Mouse (Mus musculus): Measurements from ENCODE around the gene Btg3. TPM values are rescaled to one million over a fixed set of nuclear protein-coding genes. Genes with fewer than 3 reads are reported as not detected.

The Btg3 gene
- 2.8 and 3.5 TPM in 2 replicates for polyA plus RNA-seq (2012; rRNA removed)

GRCm38 (mm10) chr16:78376745-78377570 is at the start of gene Btg3:
Gene Btg3, minus strand, starts transcription at chr16:78377192.
- peak within 1 kb of the TSS; percentile 11; the same call in 1 of the 2 replicates for H3K27ac ChIP-seq (ENCODE audit: control insufficient read depth, insufficient read depth, low read length)
- 7% methylated on average over 54 of the region's 57 CpGs for WGBS
- TF ChIP-seq CTCF (IDR thresholded peaks at IDR 0.05; ENCODE audit: borderline replicate concordance, control insufficient read depth, extremely low read depth, insufficient read depth, low read length, poor library complexity) (0 out of 2 replicates have a peak, but pooled peaks have one; percentile 38), POLR2A (IDR thresholded peaks at IDR 0.05; ENCODE audit: control insufficient read depth, extremely low read depth, insufficient read depth, low read length, poor library complexity) (0 out of 2 replicates have a peak, but pooled peaks have one; percentile 4)
- peak within 1 kb of the TSS; percentile 69 for H3K4me3 ChIP-seq (ENCODE audit: control insufficient read depth, insufficient read depth, low read length)
- peak; percentile 87 for DNase-seq
- peaks cover 10% of the 10 kb centered on the region for H3K4me1 ChIP-seq (replicated peaks; ENCODE audit: control insufficient read depth, insufficient read depth, low read length)
- H3K36me3 ChIP-seq (ENCODE audit: control insufficient read depth, insufficient read depth, low read length), result no peaks in the 10 kb centered on the region
- no peaks in the 10 kb centered on the region for H3K27me3 ChIP-seq (ENCODE audit: control insufficient read depth, insufficient read depth, low read length)

GRCm38 (mm10) chr16:78417733-78418132 is 40.7 kb upstream of the Btg3 start:
- WGBS, result 82% methylated on average over 10 of the region's 10 CpGs
- DNase-seq, result no peak
- Histone ChIP-seq H3K36me3 (ENCODE audit: control insufficient read depth, insufficient read depth, low read length) (no peaks in the 10 kb centered on the region), H3K27ac (ENCODE audit: control insufficient read depth, insufficient read depth, low read length) (no peak overlapping the region), H3K4me3 (ENCODE audit: control insufficient read depth, insufficient read depth, low read length) (no peak overlapping the region), H3K4me1 (replicated peaks; ENCODE audit: control insufficient read depth, insufficient read depth, low read length) (no peaks in the 10 kb centered on the region), H3K27me3 (ENCODE audit: control insufficient read depth, insufficient read depth, low read length) (no peaks in the 10 kb centered on the region)
- TF ChIP-seq CTCF (IDR thresholded peaks at IDR 0.05; ENCODE audit: borderline replicate concordance, control insufficient read depth, extremely low read depth, insufficient read depth, low read length, poor library complexity) (no peak), POLR2A (IDR thresholded peaks at IDR 0.05; ENCODE audit: control insufficient read depth, extremely low read depth, insufficient read depth, low read length, poor library complexity) (no peak)

GRCm38 (mm10) chr16:78416500-78416899 is 39.5 kb upstream of the Btg3 start:
- DNase-seq, result no peak
- Histone ChIP-seq H3K4me1 (replicated peaks; ENCODE audit: control insufficient read depth, insufficient read depth, low read length) (no peaks in the 10 kb centered on the region), H3K27ac (ENCODE audit: control insufficient read depth, insufficient read depth, low read length) (no peak overlapping the region), H3K4me3 (ENCODE audit: control insufficient read depth, insufficient read depth, low read length) (no peak overlapping the region), H3K36me3 (ENCODE audit: control insufficient read depth, insufficient read depth, low read length) (no peaks in the 10 kb centered on the region), H3K27me3 (ENCODE audit: control insufficient read depth, insufficient read depth, low read length) (no peaks in the 10 kb centered on the region)
- WGBS, result 56% methylated on average over 3 of the region's 3 CpGs
- TF ChIP-seq CTCF (IDR thresholded peaks at IDR 0.05; ENCODE audit: borderline replicate concordance, control insufficient read depth, extremely low read depth, insufficient read depth, low read length, poor library complexity) (no peak), POLR2A (IDR thresholded peaks at IDR 0.05; ENCODE audit: control insufficient read depth, extremely low read depth, insufficient read depth, low read length, poor library complexity) (no peak)

GRCm38 (mm10) chr16:78409991-78410390 is 33.0 kb upstream of the Btg3 start:
- WGBS, result 87% methylated on average over 10 of the region's 10 CpGs
- Histone ChIP-seq H3K4me3 (ENCODE audit: control insufficient read depth, insufficient read depth, low read length) (no peak overlapping the region), H3K27me3 (ENCODE audit: control insufficient read depth, insufficient read depth, low read length) (no peaks in the 10 kb centered on the region), H3K4me1 (replicated peaks; ENCODE audit: control insufficient read depth, insufficient read depth, low read length) (no peaks in the 10 kb centered on the region), H3K36me3 (ENCODE audit: control insufficient read depth, insufficient read depth, low read length) (no peaks in the 10 kb centered on the region), H3K27ac (ENCODE audit: control insufficient read depth, insufficient read depth, low read length) (no peak overlapping the region)
- no peak for TF ChIP-seq POLR2A (IDR thresholded peaks at IDR 0.05; ENCODE audit: control insufficient read depth, extremely low read depth, insufficient read depth, low read length, poor library complexity)
- no peak for TF ChIP-seq CTCF (IDR thresholded peaks at IDR 0.05; ENCODE audit: borderline replicate concordance, control insufficient read depth, extremely low read depth, insufficient read depth, low read length, poor library complexity)
- no peak for DNase-seq

- WGBS, result 96% methylated on average over 6 of the region's 6 CpGs
- Histone ChIP-seq H3K4me1 (replicated peaks; ENCODE audit: control insufficient read depth, insufficient read depth, low read length) (no peaks in the 10 kb centered on the region), H3K27me3 (ENCODE audit: control insufficient read depth, insufficient read depth, low read length) (no peaks in the 10 kb centered on the region), H3K36me3 (ENCODE audit: control insufficient read depth, insufficient read depth, low read length) (no peaks in the 10 kb centered on the region), H3K4me3 (ENCODE audit: control insufficient read depth, insufficient read depth, low read length) (no peak overlapping the region), H3K27ac (ENCODE audit: control insufficient read depth, insufficient read depth, low read length) (no peak overlapping the region)
- no peak for DNase-seq
- no peak for TF ChIP-seq CTCF (IDR thresholded peaks at IDR 0.05; ENCODE audit: borderline replicate concordance, control insufficient read depth, extremely low read depth, insufficient read depth, low read length, poor library complexity)
- no peak for TF ChIP-seq POLR2A (IDR thresholded peaks at IDR 0.05; ENCODE audit: control insufficient read depth, extremely low read depth, insufficient read depth, low read length, poor library complexity)
These were observed 30.9 kb upstream of the Btg3 start for GRCm38 (mm10) chr16:78407855-78408254.

GRCm38 (mm10) chr16:78406657-78407056 is 29.7 kb upstream of the Btg3 start:
- Histone ChIP-seq H3K27ac (ENCODE audit: control insufficient read depth, insufficient read depth, low read length) (no peak overlapping the region), H3K36me3 (ENCODE audit: control insufficient read depth, insufficient read depth, low read length) (no peaks in the 10 kb centered on the region), H3K4me1 (replicated peaks; ENCODE audit: control insufficient read depth, insufficient read depth, low read length) (no peaks in the 10 kb centered on the region), H3K4me3 (ENCODE audit: control insufficient read depth, insufficient read depth, low read length) (no peak overlapping the region), H3K27me3 (ENCODE audit: control insufficient read depth, insufficient read depth, low read length) (no peaks in the 10 kb centered on the region)
- DNase-seq, result no peak
- WGBS, result 84% methylated on average over 2 of the region's 2 CpGs
- TF ChIP-seq POLR2A (IDR thresholded peaks at IDR 0.05; ENCODE audit: control insufficient read depth, extremely low read depth, insufficient read depth, low read length, poor library complexity), result no peak
- no peak for TF ChIP-seq CTCF (IDR thresholded peaks at IDR 0.05; ENCODE audit: borderline replicate concordance, control insufficient read depth, extremely low read depth, insufficient read depth, low read length, poor library complexity)
